Mouse (Mus musculus) spleen, postnatal 10 days (tissue): ENCODE measurements around the gene L3mbtl4.
"Not testable (repeated sequence)": the region's sequence is repeated elsewhere in the genome, so short reads cannot be mapped to it uniquely, and the experiment has no call there.

Source experiments
- DNase-seq, 2 experiments: peaks; one replicate each; pipeline ENCODE4 v3.0.0; 2021 to 2022; ENCODE audit warnings: low spot score in 2 of 2

The L3mbtl4 gene

GRCm38 (mm10) chr17:68388481-68388880, 114.9 kb downstream of the L3mbtl4 start:
- DNase-seq: no peak

GRCm38 (mm10) chr17:68405993-68406392, 132.4 kb downstream of the L3mbtl4 start:
- no peak for DNase-seq

GRCm38 (mm10) chr17:68407121-68407520, 133.5 kb downstream of the L3mbtl4 start:
- DNase-seq: not testable (repeated sequence)

- DNase-seq: no peak
Observed at GRCm38 (mm10) chr17:68422663-68423498, 149.3 kb downstream of the L3mbtl4 start.

GRCm38 (mm10) chr17:68433576-68433975, 160.0 kb downstream of the L3mbtl4 start:
- DNase-seq: no peak

GRCm38 (mm10) chr17:68450921-68451320, 177.3 kb downstream of the L3mbtl4 start:
- DNase-seq: no peak

GRCm38 (mm10) chr17:68461471-68461870, 187.9 kb downstream of the L3mbtl4 start:
- no peak for DNase-seq

- DNase-seq: no peak
Observed at GRCm38 (mm10) chr17:68467311-68467710, 193.7 kb downstream of the L3mbtl4 start.

- no peak for DNase-seq
Observed at GRCm38 (mm10) chr17:68490065-68490691, 216.6 kb downstream of the L3mbtl4 start.

GRCm38 (mm10) chr17:68492231-68492630, 218.6 kb downstream of the L3mbtl4 start:
- no peak for DNase-seq

- DNase-seq: not testable (repeated sequence)
Observed at GRCm38 (mm10) chr17:68502998-68503397, 229.4 kb downstream of the L3mbtl4 start.

- DNase-seq: no peak
Observed at GRCm38 (mm10) chr17:68559698-68560097, 286.1 kb downstream of the L3mbtl4 start.

GRCm38 (mm10) chr17:68560264-68560663, 286.7 kb downstream of the L3mbtl4 start:
- no peak for DNase-seq

GRCm38 (mm10) chr17:68571806-68572205, 298.2 kb downstream of the L3mbtl4 start:
- no peak for DNase-seq

- DNase-seq: no peak
Observed at GRCm38 (mm10) chr17:68585195-68585594, 311.6 kb downstream of the L3mbtl4 start.

GRCm38 (mm10) chr17:68591619-68592018, 318.0 kb downstream of the L3mbtl4 start:
- DNase-seq: no peak

GRCm38 (mm10) chr17:68602744-68603143, 329.1 kb downstream of the L3mbtl4 start:
- no peak for DNase-seq

- no peak for DNase-seq
Observed at GRCm38 (mm10) chr17:68607691-68608090, 334.1 kb downstream of the L3mbtl4 start.

- no peak for DNase-seq
Observed at GRCm38 (mm10) chr17:68611247-68611646, 337.6 kb downstream of the L3mbtl4 start.

GRCm38 (mm10) chr17:68625281-68625680, 351.7 kb downstream of the L3mbtl4 start:
- DNase-seq: no peak

GRCm38 (mm10) chr17:68629631-68630426, 356.2 kb downstream of the L3mbtl4 start:
- no peak for DNase-seq

- DNase-seq: no peak
Observed at GRCm38 (mm10) chr17:68631396-68631795, 357.8 kb downstream of the L3mbtl4 start.
